ENCODE assay signal across 9 mouse cellular contexts in genomic region chr17:28217721-28218649, GRCm38 (mm10). TPM values are rescaled to one million over a fixed set of nuclear protein-coding genes. Genes with fewer than 3 reads are reported as not detected.
DNase-seq lines count a peak whose midpoint lies in the region; ATAC-seq and TF ChIP-seq lines count a peak whose summit lies in the region.
"Had no signal": no experiment of that assay in that cellular context is flagged by ENCODE, and none has a peak within 500 bp of the region (broad histone marks: within the 10 kb centered on the region; RNA-seq: fewer than 3 reads in every experiment).

No protein-coding gene starts in this region.

- intact Hi-C loops in gastrocnemius, adult 2 months (cut with DNase I) = no loop called here

- peak overlapping the region; percentile 6; the same call in 1 of the 2 replicates for H3K4me2 ChIP-seq in stomach, embryonic 15.5 days

- H3K4me1 ChIP-seq in stomach, embryonic 15.5 days = 0 out of 2 replicates have a peak, but pooled peaks cover 12% of the 10 kb centered on the region

- H3K4me3 ChIP-seq in gastrocnemius, adult 2 months = peak overlapping the region; percentile 34
- no peak overlapping the region for H3K4me3 ChIP-seq in stomach, embryonic 15.5 days (replicated peaks)

- no peak for TF ChIP-seq CTCF in gastrocnemius, adult 2 months (IDR thresholded peaks at IDR 0.05)

- DNase-seq in gastrocnemius, adult 2 months = no peak
- DNase-seq in gastrocnemius, adult 18-20 months (ENCODE audit: low spot score) = no peak
- peak; percentile 96 for DNase-seq in R1 (ENCODE audit: low read depth, low spot score)
- DNase-seq in heart, postnatal 4 days = peak; percentile 33
- DNase-seq in lung, postnatal 4 days = peak; percentile 79
- DNase-seq in frontal cortex, postnatal 14 days (ENCODE audit: low spot score in 2 of 2) = no peak
- DNase-seq in cerebellum, adult 9-10 months = no peak

- no peak for ATAC-seq in stomach, embryonic 15.5 days (ENCODE audit: insufficient read depth, low FRiP score, low read depth)
- ATAC-seq: Patski had no signal

- H3K27me3 ChIP-seq in stomach, embryonic 15.5 days (replicated peaks) = no peaks in the 10 kb centered on the region
- H3K27me3 ChIP-seq: Patski had no signal

- H3K27ac ChIP-seq in gastrocnemius, adult 2 months = peak overlapping the region; percentile 56
- H3K27ac ChIP-seq in stomach, embryonic 15.5 days = peak overlapping the region; percentile 51; the same call in 1 of the 2 replicates

- 27% methylated on average over 23 of the region's 23 CpGs for WGBS in stomach, embryonic 15.5 days

- no peaks in the 10 kb centered on the region for H3K9me3 ChIP-seq in stomach, embryonic 15.5 days

- H3K9ac ChIP-seq in stomach, embryonic 15.5 days = no peak overlapping the region

- H3K36me3 ChIP-seq in stomach, embryonic 15.5 days = no peaks in the 10 kb centered on the region

RNA-seq across cellular contexts. Expression of gene Def6, which starts 10.4 kb away (rescaled TPM):
- total RNA-seq in gastrocnemius, adult 2 months (2021) = 1 to 10 TPM; 1.5 to 1.6 TPM
- 1 to 10 TPM; 1.1 to 1.9 TPM for total RNA-seq in gastrocnemius, adult 18-20 months (2021)
- 1 to 10 TPM; 2.8 to 3.3 TPM for total RNA-seq in heart, postnatal 4 days (2021)
- 9.6 and 10.0 TPM in 2 replicates for polyA plus RNA-seq in stomach, embryonic 15.5 days (2015; fragmentation: Nextera tagmentation; extraction: Ambion mirVana)

RNA-seq across cellular contexts. Expression of gene Ppard, which starts 14.5 kb away (rescaled TPM):
- total RNA-seq in gastrocnemius, adult 2 months (2021) = 10 to 100 TPM; 29.1 to 30.7 TPM
- total RNA-seq in gastrocnemius, adult 18-20 months (2021) = 10 to 100 TPM; 26.3 to 27.2 TPM
- total RNA-seq in heart, postnatal 4 days (2021) = 10 to 100 TPM; 21.9 to 22.3 TPM
- 3.3 and 4.6 TPM in 2 replicates for polyA plus RNA-seq in stomach, embryonic 15.5 days (2015; fragmentation: Nextera tagmentation; extraction: Ambion mirVana)

RNA-seq across cellular contexts. Expression of gene Zfp523, which starts 41.1 kb away (rescaled TPM):
- 10 to 100 TPM; 12.9 to 13.9 TPM for total RNA-seq in gastrocnemius, adult 2 months (2021)
- total RNA-seq in gastrocnemius, adult 18-20 months (2021) = 10 to 100 TPM; 15.8 to 16.7 TPM
- total RNA-seq in heart, postnatal 4 days (2021) = 10 to 100 TPM; 29.2 to 32.8 TPM
- polyA plus RNA-seq in stomach, embryonic 15.5 days (2015; fragmentation: Nextera tagmentation; extraction: Ambion mirVana) = 28.1 and 36.2 TPM in 2 replicates

Comparison
In these comparisons a context has a peak if more than half of its experiments do, and no peak if none do; other contexts are left out.
1. DNase-seq: peak in R1 (single experiment), heart, postnatal 4 days (single experiment) and lung, postnatal 4 days (2 of 2); none in gastrocnemius, adult 2 months (single experiment), gastrocnemius, adult 18-20 months (single experiment), frontal cortex, postnatal 14 days (0 of 2) and cerebellum, adult 9-10 months (single experiment).